Mouse (Mus musculus): ENCODE data around the gene Tmem190.
"Not testable (repeated sequence)": the region's sequence is repeated elsewhere in the genome, so short reads cannot be mapped to it uniquely, and the experiment has no call there.

The Tmem190 gene

GRCm38 (mm10) chr7:4816559-4816958 is 33.8 kb downstream of the Tmem190 start:
- no peak for DNase-seq

- DNase-seq, result not testable (repeated sequence)
These were observed 38.2 kb downstream of the Tmem190 start for GRCm38 (mm10) chr7:4820925-4821324.

GRCm38 (mm10) chr7:4821690-4822089 is 39.0 kb downstream of the Tmem190 start:
- no peak for DNase-seq

- DNase-seq, result peak; percentile 30 to 48
These were observed 39.6 kb downstream of the Tmem190 start for GRCm38 (mm10) chr7:4822162-4822907.

GRCm38 (mm10) chr7:4825365-4825764 is 42.6 kb downstream of the Tmem190 start:
- no peak for DNase-seq

GRCm38 (mm10) chr7:4830476-4830875 is 47.7 kb downstream of the Tmem190 start:
- DNase-seq, result no peak

Measured in kidney, postnatal 25 days (tissue).